Mouse (Mus musculus): ENCODE results near the gene Ankub1.

The Ankub1 gene

GRCm38 (mm10) chr3:57643191-57643590 is 49.4 kb downstream of the Ankub1 start:
- no peak for DNase-seq (ENCODE audit: low spot score in 2 of 2)

GRCm38 (mm10) chr3:57637596-57637995 is 55.0 kb downstream of the Ankub1 start:
- DNase-seq (ENCODE audit: low spot score in 2 of 2), result no peak

GRCm38 (mm10) chr3:57634763-57635487 is 57.7 kb downstream of the Ankub1 start:
- DNase-seq (ENCODE audit: low spot score in 2 of 2), result peak; percentile 13 to 43

GRCm38 (mm10) chr3:57626954-57627513 is 65.6 kb downstream of the Ankub1 start:
- no peak for DNase-seq (ENCODE audit: low spot score in 2 of 2)

GRCm38 (mm10) chr3:57625275-57625997 is 67.2 kb downstream of the Ankub1 start:
- DNase-seq (ENCODE audit: low spot score in 2 of 2), result peak; percentile 31 to 61

- DNase-seq (ENCODE audit: low spot score in 2 of 2), result no peak
Measured at GRCm38 (mm10) chr3:57619718-57620117, 72.9 kb downstream of the Ankub1 start.

GRCm38 (mm10) chr3:57615652-57616051 is 76.9 kb downstream of the Ankub1 start:
- no peak for DNase-seq (ENCODE audit: low spot score in 2 of 2)

GRCm38 (mm10) chr3:57612430-57612997 is 80.1 kb downstream of the Ankub1 start:
- no peak for DNase-seq (ENCODE audit: low spot score in 2 of 2)

- no peak for DNase-seq (ENCODE audit: low spot score in 2 of 2)
Measured at GRCm38 (mm10) chr3:57611776-57612175, 80.8 kb downstream of the Ankub1 start.
